Mouse (Mus musculus) inflammation-experienced regulatory T-cells, adult 16 weeks (primary cell): Measurements from ENCODE around the gene Adarb2. TPM values are rescaled to one million over a fixed set of nuclear protein-coding genes. Genes with fewer than 3 reads are reported as not detected.

ENCODE experiments used
- polyA plus RNA-seq: library from polyadenylated mRNA; unstranded; fragments of 100-300 nt; shearing (Covaris generic); gene quantifications from one replicate; pipeline ENCODE4 v1.2.1, GENCODE M21; 2017

Adarb2 gene
- polyA plus RNA-seq: not detected

GRCm38 (mm10) chr13:8202681-8203476 is at the start of gene Adarb2:
TSS of gene Adarb2 (plus strand) at chr13:8202866.

